Mouse (Mus musculus) liver, embryonic 14.5 days (tissue): ENCODE measurements at regions not wholly inside any gene's neighbourhood (a gene's known extent, or its start where the extent isn't known, plus 50 kb on each side); places are given as distances from the start of the nearest gene placed in this dataset.

Experiments used
- CTCF ChIP-seq: IDR thresholded peaks from 2 replicates; pipeline ENCODE4 v1.5.1; 2016; ENCODE audit warnings: antibody characterized with exemption, low read depth, control low read depth
- EP300 ChIP-seq: IDR thresholded peaks from 2 replicates; pipeline ENCODE4 v1.6.1; 2016; ENCODE audit warnings: antibody characterized with exemption, low read depth

- peak; percentile 55; the same call in 1 of the 2 replicates for TF ChIP-seq CTCF
- TF ChIP-seq EP300 = no peak
Measured at GRCm38 (mm10) chr11:40601572-40601909, 93.5 kb downstream of the Mat2b start.
